Mouse (Mus musculus) kidney, postnatal 0 days (tissue): Measurements from ENCODE around the gene Pop4. TPM values are rescaled to one million over a fixed set of nuclear protein-coding genes. Genes with fewer than 3 reads are reported as not detected.

Experiments used
- ATAC-seq: fragments of 200-750 bp; cut with Nextera tagmentation; replicated peaks from 2 replicates; pipeline ENCODE4 v1.8.0; 2017; ENCODE audit warnings: low read depth, moderate number of reproducible peaks, moderate TSS enrichment, moderate library complexity; ENCODE audit not compliant: low FRiP score
- DNase-seq: peaks from one replicate; pipeline ENCODE4 v3.0.0-alpha.2; 2016; ENCODE audit warnings: low spot score
- H3K27ac ChIP-seq: fragments of 300-500 bp; sonication (generic); 2 replicates; pipeline ENCODE4 v1.5.1; 2014; ENCODE audit warnings: mild to moderate bottlenecking
- H3K27me3 ChIP-seq: fragments of 300-500 bp; sonication (generic); 2 replicates; pipeline ENCODE4 v1.6.1; 2014; ENCODE audit warnings: low read length, mixed read lengths; ENCODE audit not compliant: insufficient read depth
- H3K36me3 ChIP-seq: fragments of 300-500 bp; sonication (generic); 2 replicates; pipeline ENCODE4 v1.6.1; 2014; ENCODE audit warnings: low read length, mixed read lengths; ENCODE audit not compliant: insufficient read depth
- H3K4me1 ChIP-seq: fragments of 300-500 bp; sonication (generic); replicated peaks from 2 replicates; pipeline ENCODE4 v1.6.1; 2014; ENCODE audit warnings: antibody characterized with exemption, low read length, mixed read lengths; ENCODE audit not compliant: insufficient read depth
- H3K4me2 ChIP-seq: fragments of 300-500 bp; sonication (generic); 2 replicates; pipeline ENCODE4 v1.6.1; 2014; ENCODE audit warnings: mild to moderate bottlenecking, low read length, moderate library complexity, mixed read lengths
- H3K4me3 ChIP-seq: fragments of 300-500 bp; sonication (generic); replicated peaks from 2 replicates; pipeline ENCODE4 v1.5.1; 2014; ENCODE audit warnings: low read depth, low read length
- H3K9ac ChIP-seq: fragments of 300-500 bp; sonication (generic); 2 replicates; pipeline ENCODE4 v1.6.1; 2014; ENCODE audit warnings: low read depth, low read length
- H3K9me3 ChIP-seq: fragments of 300-500 bp; sonication (generic); replicated peaks from 2 replicates; pipeline ENCODE4 v1.6.1; 2016; ENCODE audit warnings: low read length, inconsistent platforms, mixed read lengths
- CTCF ChIP-seq: IDR thresholded peaks from 2 replicates; pipeline ENCODE4 v1.5.1; 2016; ENCODE audit warnings: antibody characterized with exemption, low read depth, mild to moderate bottlenecking, moderate library complexity
- WGBS: fragments of 180-500 bp; shearing (Covaris S2); extraction: QIAGEN DNeasy Blood & Tissue Kit; methylation state at CpG from one replicate; pipeline ENCODE4 v1.1.7; 2014; 5-methylcytosine and 5-hydroxymethylcytosine counted together
- polyA plus RNA-seq: library from polyadenylated mRNA; unstranded; fragments of >200 nt; fragmentation: Nextera tagmentation; extraction: Ambion mirVana; gene quantifications from 2 replicates; pipeline ENCODE4 v1.2.1, GENCODE M21; 2015

Gene Pop4
- polyA plus RNA-seq, 1 experiment from 2014 or later, result 48.7 TPM

DNA sequence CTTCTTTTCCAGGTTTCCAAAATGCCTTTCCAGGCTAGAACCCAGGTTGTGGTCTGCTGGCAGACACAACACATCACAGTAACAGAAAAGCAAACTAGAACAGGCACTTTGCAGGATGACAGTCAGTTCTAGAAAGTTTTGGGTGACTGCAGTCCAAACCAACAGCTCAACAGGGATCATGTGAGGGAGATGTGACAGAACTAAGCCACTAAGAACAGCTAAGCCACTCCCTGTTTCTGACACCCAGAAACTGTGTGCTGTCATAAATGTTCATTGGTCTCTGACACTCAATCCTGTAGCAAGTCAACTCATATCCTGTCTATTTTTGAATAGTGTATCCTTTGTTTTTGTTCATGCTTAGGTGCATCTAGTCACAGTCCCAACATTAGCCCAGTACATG lies 34.1 kb downstream of the Pop4 start:
- no peak for TF ChIP-seq CTCF
- Histone ChIP-seq H3K36me3 (no peaks in the 10 kb centered on the region), H3K27ac (no peak overlapping the region), H3K9ac (no peak overlapping the region), H3K4me1 (no peaks in the 10 kb centered on the region), H3K27me3 (no peaks in the 10 kb centered on the region), H3K4me3 (no peak overlapping the region), H3K4me2 (no peak overlapping the region), H3K9me3 (no peaks in the 10 kb centered on the region)
- DNase-seq (no peak), ATAC-seq (no peak)

DNA sequence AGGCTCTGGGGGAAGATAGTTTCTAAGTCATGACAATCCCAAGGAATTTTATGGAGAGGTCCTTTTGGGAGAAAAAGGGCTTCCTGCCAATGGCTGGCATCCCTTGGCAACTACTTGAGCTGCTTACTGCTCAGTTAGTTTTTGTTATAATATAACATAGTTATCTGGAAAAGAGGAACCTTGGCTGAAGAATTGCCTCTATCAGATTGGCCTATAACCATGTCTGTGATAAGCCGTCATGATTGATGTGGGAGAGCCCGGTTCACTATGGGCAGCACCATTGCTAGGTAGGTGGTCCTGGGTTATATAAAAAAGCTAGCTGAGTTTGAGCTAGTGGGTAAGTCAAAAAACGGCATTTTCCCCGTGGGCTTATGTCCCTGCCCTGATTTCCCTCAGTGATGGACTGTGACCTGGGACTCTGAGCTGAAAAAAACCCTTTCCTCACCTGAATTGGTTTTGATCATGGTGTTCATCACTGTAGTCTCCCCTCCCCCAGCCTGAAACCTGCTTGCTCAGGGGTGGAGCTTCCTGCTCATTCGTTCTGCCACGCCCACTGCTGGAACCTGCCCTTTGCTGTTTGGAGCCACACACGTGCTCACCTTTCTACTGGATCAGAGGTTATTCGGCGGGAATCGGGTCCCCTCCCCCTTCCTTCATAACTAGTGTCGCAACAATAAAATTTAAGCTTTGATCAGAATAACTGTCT lies 34.7 kb downstream of the Pop4 start:
- Histone ChIP-seq H3K4me1 (no peaks in the 10 kb centered on the region), H3K4me3 (no peak overlapping the region), H3K9me3 (no peaks in the 10 kb centered on the region), H3K4me2 (no peak overlapping the region), H3K36me3 (no peaks in the 10 kb centered on the region), H3K27me3 (no peaks in the 10 kb centered on the region), H3K9ac (no peak overlapping the region), H3K27ac (no peak overlapping the region)
- TF ChIP-seq CTCF, result no peak
- ATAC-seq (no peak), DNase-seq (no peak)
- 45% methylated on average over 11 of the region's 11 CpGs for WGBS

GRCm38 (mm10) chr7:38230285-38230684 lies 40.9 kb downstream of the Pop4 start:
- ATAC-seq (no peak), DNase-seq (peak; percentile 53)
- no peaks in the 10 kb centered on the region for H3K36me3 ChIP-seq
- H3K4me1 ChIP-seq, result peaks cover 7% of the 10 kb centered on the region; the same call in 1 of the 2 replicates
- 29% methylated on average over 8 of the region's 8 CpGs for WGBS
- H3K4me3 ChIP-seq, result no peak overlapping the region
- H3K9me3 ChIP-seq, result no peaks in the 10 kb centered on the region
- H3K9ac ChIP-seq, result no peak overlapping the region
- no peaks in the 10 kb centered on the region for H3K27me3 ChIP-seq
- H3K27ac ChIP-seq, result no peak overlapping the region
- TF ChIP-seq CTCF, result no peak
- no peak overlapping the region for H3K4me2 ChIP-seq

DNA sequence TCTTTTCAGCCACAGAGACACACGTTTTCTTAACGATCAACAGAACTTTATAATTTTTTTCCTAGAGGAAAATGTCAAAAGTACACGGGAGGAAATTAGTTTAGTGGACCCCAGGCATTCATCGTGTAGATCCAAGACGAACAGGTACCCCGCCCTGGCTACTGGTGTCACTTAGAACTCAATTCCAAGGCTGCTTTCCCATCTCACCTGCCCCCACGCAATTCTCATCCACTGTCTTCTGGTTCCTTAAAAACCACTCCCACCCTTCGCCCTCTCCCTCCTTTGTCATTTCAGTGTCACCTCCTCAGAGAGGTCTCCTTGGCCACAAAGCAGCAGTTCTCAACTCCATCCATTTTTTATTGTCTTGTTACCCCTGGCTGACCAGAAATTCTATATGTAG lies 42.9 kb downstream of the Pop4 start:
- Histone ChIP-seq H3K4me1 (peaks cover 11% of the 10 kb centered on the region; the same call in 1 of the 2 replicates), H3K9ac (no peak overlapping the region), H3K36me3 (no peaks in the 10 kb centered on the region), H3K27me3 (no peaks in the 10 kb centered on the region), H3K4me2 (peak overlapping the region; percentile 85), H3K27ac (peak overlapping the region; percentile 42; the same call in 1 of the 2 replicates), H3K4me3 (peak overlapping the region; percentile 64), H3K9me3 (no peaks in the 10 kb centered on the region)
- no peak for DNase-seq
- ATAC-seq, result no peak
- no peak for TF ChIP-seq CTCF
- WGBS, result 22% methylated on average over 8 of the region's 8 CpGs

DNA sequence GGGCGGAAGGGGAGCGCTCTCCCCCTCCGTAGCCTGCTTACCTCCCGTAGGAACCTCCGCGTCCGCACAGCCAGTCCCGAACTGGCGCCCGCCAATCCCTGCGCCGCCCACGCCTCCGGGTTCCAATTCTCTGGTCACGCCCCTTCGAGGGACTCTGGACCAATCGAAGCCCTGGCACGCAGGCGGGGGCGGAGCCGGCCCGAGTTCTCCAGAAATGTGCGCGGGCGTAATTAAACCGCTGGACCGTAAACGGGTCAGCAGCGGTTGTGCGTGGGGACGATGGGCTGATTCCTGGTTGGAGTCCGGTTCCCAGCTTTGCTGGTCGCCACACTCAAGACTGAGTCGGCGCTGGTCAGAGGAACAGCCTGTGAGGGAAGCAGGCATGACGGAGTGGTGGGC lies 43.3 kb downstream of the Pop4 start, which contains the start of gene Plekhf1:
Gene Plekhf1 (minus strand): TSS at position 117 of the 399 bp plus-strand sequence.
- Histone ChIP-seq H3K36me3 (no peaks in the 10 kb centered on the region), H3K27ac (peak within 1 kb of the TSS; percentile 89), H3K27me3 (no peaks in the 10 kb centered on the region), H3K9me3 (no peaks in the 10 kb centered on the region), H3K9ac (peak within 1 kb of the TSS; percentile 69), H3K4me2 (peak within 1 kb of the TSS; percentile 85), H3K4me1 (peaks cover 11% of the 10 kb centered on the region; the same call in 1 of the 2 replicates), H3K4me3 (peak within 1 kb of the TSS; percentile 64)
- peak; percentile 93 for ATAC-seq
- WGBS, result under 1% methylated on average over 36 of the region's 36 CpGs
- peak; percentile 97 for DNase-seq
- TF ChIP-seq CTCF, result no peak

DNA sequence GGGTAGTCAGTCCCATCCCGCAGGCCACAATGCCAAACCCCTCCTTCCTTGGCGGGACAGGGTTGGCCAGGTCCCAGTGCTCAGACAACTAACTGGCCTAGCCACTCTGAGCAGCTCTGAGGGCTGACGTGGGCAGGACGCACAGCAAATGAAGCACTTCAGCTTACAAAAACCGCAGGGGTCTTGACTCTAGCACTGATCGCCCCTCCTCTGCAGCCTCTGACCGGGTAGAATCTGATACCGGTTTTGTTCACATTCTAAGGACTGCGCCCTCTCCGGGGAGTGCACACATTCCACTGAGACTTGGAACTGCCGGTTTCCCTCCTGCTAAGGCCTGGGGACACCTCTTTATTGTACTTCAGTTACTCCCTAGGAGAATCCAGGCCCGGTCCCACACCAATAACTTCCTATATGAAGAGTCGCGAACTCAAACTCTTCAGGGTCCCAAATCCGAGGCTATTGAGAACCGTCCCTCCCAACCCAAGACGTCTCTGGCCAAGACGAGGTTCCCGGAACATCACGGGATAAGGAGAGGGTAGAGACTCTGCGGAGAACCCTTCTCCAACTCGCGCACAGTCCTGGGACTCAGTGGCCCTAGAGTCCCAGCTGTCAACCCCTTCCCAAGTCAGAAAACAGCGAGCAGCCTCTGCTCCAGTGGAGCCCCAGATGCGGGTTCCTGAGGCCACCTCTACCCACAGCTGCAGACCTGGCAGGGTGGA lies 43.9 kb downstream of the Pop4 start:
- 1% methylated on average over 25 of the region's 25 CpGs for WGBS
- Histone ChIP-seq H3K4me3 (peak overlapping the region; percentile 64), H3K9ac (peak overlapping the region; percentile 69), H3K4me2 (peak overlapping the region; percentile 85), H3K4me1 (peaks cover 11% of the 10 kb centered on the region; the same call in 1 of the 2 replicates), H3K27me3 (no peaks in the 10 kb centered on the region), H3K9me3 (no peaks in the 10 kb centered on the region), H3K36me3 (no peaks in the 10 kb centered on the region), H3K27ac (peak overlapping the region; percentile 89)
- peak; percentile 62 for ATAC-seq
- DNase-seq, result peak; percentile 91
- TF ChIP-seq CTCF, result peak; percentile 37; the same call in 1 of the 2 replicates
